Mouse (Mus musculus) forebrain, embryonic 16.5 days (tissue): ENCODE results near the gene Atg4c. TPM values are rescaled to one million over a fixed set of nuclear protein-coding genes. Genes with fewer than 3 reads are reported as not detected.

Experiments
- ATAC-seq: fragments of 200-750 bp; cut with Nextera tagmentation; 2 replicates; pipeline ENCODE4 v1.8.0; 2017; ENCODE audit warnings: mild to moderate bottlenecking, moderate library complexity
- H3K27ac ChIP-seq: fragments of 300-500 bp; sonication (generic); 2 replicates; pipeline ENCODE4 v1.5.1; 2014; ENCODE audit warnings: low read length, control low read depth
- H3K27me3 ChIP-seq: fragments of 300-500 bp; sonication (generic); replicated peaks from 2 replicates; pipeline ENCODE4 v1.6.1; 2014; ENCODE audit warnings: low read length; ENCODE audit not compliant: control insufficient read depth, insufficient read depth
- H3K36me3 ChIP-seq: fragments of 300-500 bp; sonication (generic); 2 replicates; pipeline ENCODE4 v1.6.1; 2014; ENCODE audit not compliant: control insufficient read depth, insufficient read depth
- H3K4me1 ChIP-seq: fragments of 300-500 bp; sonication (generic); replicated peaks from 2 replicates; pipeline ENCODE4 v1.6.1; 2014; ENCODE audit warnings: low read length; ENCODE audit not compliant: control insufficient read depth, insufficient read depth
- H3K4me2 ChIP-seq: fragments of 300-500 bp; sonication (generic); 2 replicates; pipeline ENCODE4 v1.6.1; 2014; ENCODE audit warnings: mild to moderate bottlenecking, low read length, control low read depth
- H3K4me3 ChIP-seq: fragments of 300-500 bp; sonication (generic); replicated peaks from 2 replicates; pipeline ENCODE4 v1.5.1; 2014; ENCODE audit warnings: mild to moderate bottlenecking, low read length, control low read depth
- H3K9ac ChIP-seq: fragments of 300-500 bp; sonication (generic); replicated peaks from 2 replicates; pipeline ENCODE4 v1.6.1; 2014; ENCODE audit warnings: low read depth, low read length, control low read depth
- H3K9me3 ChIP-seq: fragments of 300-500 bp; sonication (generic); 2 replicates; pipeline ENCODE4 v1.6.1; 2016; ENCODE audit warnings: low read length; ENCODE audit not compliant: control insufficient read depth
- WGBS: fragments of 180-500 bp; shearing (Covaris S2); extraction: QIAGEN DNeasy Blood & Tissue Kit; methylation state at CpG from one replicate; pipeline ENCODE4 v1.1.7; 2014; 5-methylcytosine and 5-hydroxymethylcytosine counted together
- polyA plus RNA-seq: library from polyadenylated mRNA; unstranded; fragments of >200 nt; fragmentation: Nextera tagmentation; extraction: Ambion mirVana; gene quantifications from 2 replicates; pipeline ENCODE4 v1.2.1, GENCODE M21; 2015

Gene Atg4c
- polyA plus RNA-seq, 1 experiment from 2014 or later, result 22.0 TPM

GRCm38 (mm10) chr4:99163547-99163946, 30.2 kb upstream of the Atg4c start:
- no peak overlapping the region for H3K27ac ChIP-seq
- no peaks in the 10 kb centered on the region for H3K27me3 ChIP-seq
- peaks cover 7% of the 10 kb centered on the region; the same call in 1 of the 2 replicates for H3K4me1 ChIP-seq
- H3K4me2 ChIP-seq, result no peak overlapping the region
- H3K9me3 ChIP-seq, result no peaks in the 10 kb centered on the region
- ATAC-seq, result no peak
- H3K9ac ChIP-seq, result no peak overlapping the region
- WGBS, result 21% methylated on average over 4 of the region's 4 CpGs
- no peak overlapping the region for H3K4me3 ChIP-seq
- no peaks in the 10 kb centered on the region for H3K36me3 ChIP-seq

GRCm38 (mm10) chr4:99168869-99169268, 24.9 kb upstream of the Atg4c start:
- no peak for ATAC-seq
- no peaks in the 10 kb centered on the region for H3K4me1 ChIP-seq
- H3K9ac ChIP-seq, result no peak overlapping the region
- no peaks in the 10 kb centered on the region for H3K36me3 ChIP-seq
- no peak overlapping the region for H3K4me3 ChIP-seq
- no peak overlapping the region for H3K27ac ChIP-seq
- WGBS, result 96% methylated on average over 5 of the region's 5 CpGs
- H3K9me3 ChIP-seq, result no peaks in the 10 kb centered on the region
- no peak overlapping the region for H3K4me2 ChIP-seq
- no peaks in the 10 kb centered on the region for H3K27me3 ChIP-seq

GRCm38 (mm10) chr4:99174265-99174664, 19.5 kb upstream of the Atg4c start:
- Histone ChIP-seq H3K36me3 (no peaks in the 10 kb centered on the region), H3K9me3 (no peaks in the 10 kb centered on the region), H3K27me3 (no peaks in the 10 kb centered on the region), H3K4me2 (no peak overlapping the region), H3K9ac (no peak overlapping the region), H3K27ac (no peak overlapping the region), H3K4me1 (no peaks in the 10 kb centered on the region), H3K4me3 (no peak overlapping the region)
- 88% methylated on average over 7 of the region's 7 CpGs for WGBS
- no peak for ATAC-seq

DNA sequence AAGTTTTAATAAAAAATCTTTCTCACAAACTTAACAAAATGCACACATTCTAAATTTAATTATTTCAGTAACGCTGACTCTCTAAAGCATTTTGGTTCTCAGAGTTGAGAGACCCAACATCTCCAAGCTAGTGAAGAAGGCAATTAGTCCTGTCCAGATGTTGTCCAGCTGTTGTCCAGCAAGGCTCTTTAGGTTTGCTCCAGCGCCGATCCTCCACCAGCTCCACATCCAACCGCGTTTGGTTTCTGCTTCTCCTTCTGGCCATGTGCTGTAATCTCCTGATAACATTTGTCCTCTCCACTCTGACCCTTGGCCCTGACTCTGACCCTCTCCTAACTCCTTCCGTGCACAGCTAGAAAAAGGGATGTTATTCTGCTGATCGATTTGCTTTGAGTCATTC, 16.9 kb upstream of the Atg4c start:
- 91% methylated on average over 7 of the region's 7 CpGs for WGBS
- Histone ChIP-seq H3K27me3 (no peaks in the 10 kb centered on the region), H3K27ac (no peak overlapping the region), H3K36me3 (no peaks in the 10 kb centered on the region), H3K4me3 (no peak overlapping the region), H3K9me3 (no peaks in the 10 kb centered on the region), H3K4me2 (no peak overlapping the region), H3K4me1 (peaks cover 1% of the 10 kb centered on the region; the same call in 1 of the 2 replicates), H3K9ac (no peak overlapping the region)
- ATAC-seq, result no peak

GRCm38 (mm10) chr4:99177255-99177654, 16.5 kb upstream of the Atg4c start:
- H3K27ac ChIP-seq, result no peak overlapping the region
- no peak overlapping the region for H3K4me2 ChIP-seq
- ATAC-seq, result no peak
- no peak overlapping the region for H3K4me3 ChIP-seq
- WGBS, result 86% methylated on average over 4 of the region's 4 CpGs
- no peaks in the 10 kb centered on the region for H3K9me3 ChIP-seq
- no peaks in the 10 kb centered on the region for H3K36me3 ChIP-seq
- H3K9ac ChIP-seq, result no peak overlapping the region
- H3K4me1 ChIP-seq, result peaks cover 2% of the 10 kb centered on the region; the same call in 1 of the 2 replicates
- H3K27me3 ChIP-seq, result no peaks in the 10 kb centered on the region

- Histone ChIP-seq H3K27me3 (no peaks in the 10 kb centered on the region), H3K4me2 (no peak overlapping the region), H3K27ac (no peak overlapping the region), H3K9me3 (no peaks in the 10 kb centered on the region), H3K9ac (no peak overlapping the region), H3K36me3 (no peaks in the 10 kb centered on the region), H3K4me3 (no peak overlapping the region), H3K4me1 (peaks cover 2% of the 10 kb centered on the region; the same call in 1 of the 2 replicates)
- no peak for ATAC-seq
- 84% methylated on average over 5 of the region's 5 CpGs for WGBS
Measured at GRCm38 (mm10) chr4:99178851-99179250, 14.9 kb upstream of the Atg4c start.

- Histone ChIP-seq H3K9me3 (no peaks in the 10 kb centered on the region), H3K4me2 (no peak overlapping the region), H3K9ac (no peak overlapping the region), H3K36me3 (no peaks in the 10 kb centered on the region), H3K4me1 (peaks cover 2% of the 10 kb centered on the region; the same call in 1 of the 2 replicates), H3K27me3 (no peaks in the 10 kb centered on the region), H3K27ac (no peak overlapping the region), H3K4me3 (no peak overlapping the region)
- WGBS, result 56% methylated on average over 21 of the region's 21 CpGs
- no peak for ATAC-seq
Measured at GRCm38 (mm10) chr4:99179446-99180120, 14.2 kb upstream of the Atg4c start.

DNA sequence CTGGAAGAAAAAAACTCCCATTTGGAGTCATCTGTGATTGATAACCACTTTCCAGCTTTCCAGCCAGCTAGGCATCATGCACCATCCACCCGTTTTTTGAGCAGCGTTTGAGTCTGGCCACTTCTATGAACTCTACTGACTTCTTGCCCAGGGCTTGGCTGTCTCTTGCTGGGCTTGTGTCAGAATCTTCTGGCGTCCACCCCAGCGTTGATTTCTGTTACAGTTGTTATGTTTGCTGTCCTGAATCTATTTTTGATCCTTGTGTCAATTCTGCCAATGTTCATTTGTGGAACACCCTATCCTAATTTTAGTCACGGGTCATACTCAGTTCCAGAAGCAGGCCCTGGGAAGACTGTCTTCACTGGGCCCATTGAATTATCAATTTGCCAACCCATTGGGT, 12.8 kb upstream of the Atg4c start:
- H3K4me1 ChIP-seq, result peaks cover 2% of the 10 kb centered on the region; the same call in 1 of the 2 replicates
- H3K27me3 ChIP-seq, result no peaks in the 10 kb centered on the region
- H3K9me3 ChIP-seq, result no peaks in the 10 kb centered on the region
- H3K36me3 ChIP-seq, result no peaks in the 10 kb centered on the region
- 80% methylated on average over 5 of the region's 5 CpGs for WGBS
- ATAC-seq, result no peak
- H3K4me2 ChIP-seq, result no peak overlapping the region
- H3K27ac ChIP-seq, result no peak overlapping the region
- no peak overlapping the region for H3K9ac ChIP-seq
- no peak overlapping the region for H3K4me3 ChIP-seq

- Histone ChIP-seq H3K27ac (no peak overlapping the region), H3K9ac (no peak overlapping the region), H3K4me3 (no peak overlapping the region), H3K27me3 (no peaks in the 10 kb centered on the region), H3K4me2 (no peak overlapping the region), H3K36me3 (no peaks in the 10 kb centered on the region), H3K9me3 (no peaks in the 10 kb centered on the region), H3K4me1 (peaks cover 2% of the 10 kb centered on the region; the same call in 1 of the 2 replicates)
- WGBS, result 52% methylated on average over 9 of the region's 9 CpGs
- ATAC-seq, result peak; percentile 65; the same call in 1 of the 2 replicates
Measured at GRCm38 (mm10) chr4:99181739-99182419, 11.9 kb upstream of the Atg4c start.
